Mouse (Mus musculus): ENCODE data around the gene Noxa1. TPM values are rescaled to one million over a fixed set of nuclear protein-coding genes. Genes with fewer than 3 reads are reported as not detected.

Noxa1 gene
- polyA plus RNA-seq, 1 experiment from 2014 or later, result 4.4 TPM

DNA sequence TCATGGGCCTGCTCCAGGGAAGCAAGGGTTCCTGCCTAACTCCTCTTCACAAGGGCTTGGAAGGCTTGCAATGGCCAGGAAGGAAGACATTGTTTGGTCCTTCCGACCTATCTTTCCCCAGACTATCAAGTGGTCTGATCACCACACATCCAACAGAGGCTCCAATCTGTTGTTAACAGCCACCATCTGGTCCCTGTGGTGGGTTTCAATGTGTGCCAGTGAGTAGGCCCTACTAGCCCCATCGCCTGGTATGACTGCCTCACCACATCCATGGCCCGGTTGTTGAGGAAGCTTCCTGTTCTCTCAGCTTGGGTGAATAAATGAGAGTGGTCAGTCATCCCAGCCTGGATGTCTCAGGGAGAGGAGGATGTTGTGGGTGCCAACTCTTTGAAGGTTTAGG, 6.3 kb downstream of the Noxa1 start:
- no peaks in the 10 kb centered on the region for H3K27me3 ChIP-seq (ENCODE audit: control insufficient read depth, insufficient read depth, low read length)
- ATAC-seq (ENCODE audit: low FRiP score, low TSS enrichment), result no peak
- no peak for DNase-seq (ENCODE audit: low spot score)
- no peaks in the 10 kb centered on the region for H3K4me1 ChIP-seq (replicated peaks; ENCODE audit: control insufficient read depth, insufficient read depth)
- H3K4me3 ChIP-seq (ENCODE audit: low read depth, low read length), result no peak overlapping the region
- H3K9me3 ChIP-seq (ENCODE audit: control insufficient read depth, low read length), result no peaks in the 10 kb centered on the region
- TF ChIP-seq EP300 (optimal IDR thresholded peaks at IDR 0.05), result no peak
- WGBS, result 81% methylated on average over 3 of the region's 3 CpGs
- H3K4me2 ChIP-seq (replicated peaks; ENCODE audit: low read depth), result no peak overlapping the region
- no peak overlapping the region for H3K9ac ChIP-seq (ENCODE audit: low read length)
- no peak overlapping the region for H3K27ac ChIP-seq (replicated peaks)
- no peaks in the 10 kb centered on the region for H3K36me3 ChIP-seq (ENCODE audit: control insufficient read depth, insufficient read depth, low read length)

DNA sequence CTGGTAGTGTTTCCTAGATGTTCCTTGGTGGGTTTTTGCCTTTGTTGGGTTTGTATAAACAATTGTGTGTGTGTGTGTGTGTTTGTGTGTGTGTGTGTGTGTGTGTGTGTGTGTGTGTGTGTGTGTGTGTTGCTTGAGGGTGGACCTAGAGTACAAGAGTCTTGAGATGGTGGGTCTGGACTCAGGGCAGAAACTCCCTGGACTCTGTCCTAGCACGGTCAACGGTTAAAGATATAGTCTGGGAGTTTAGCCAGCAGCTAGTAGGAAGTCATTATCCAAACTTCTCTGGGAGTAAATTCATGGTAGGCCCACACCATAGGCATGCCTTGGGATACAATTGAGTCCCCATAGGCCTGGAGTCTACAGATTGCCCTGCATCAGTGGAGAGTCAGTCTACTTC, 7.1 kb downstream of the Noxa1 start:
- no peaks in the 10 kb centered on the region for H3K9me3 ChIP-seq (ENCODE audit: control insufficient read depth, low read length)
- DNase-seq (ENCODE audit: low spot score) (no peak), ATAC-seq (ENCODE audit: low FRiP score, low TSS enrichment) (no peak)
- no peak overlapping the region for H3K9ac ChIP-seq (ENCODE audit: low read length)
- H3K4me1 ChIP-seq (replicated peaks; ENCODE audit: control insufficient read depth, insufficient read depth), result no peaks in the 10 kb centered on the region
- TF ChIP-seq CTCF (IDR thresholded peaks at IDR 0.05; ENCODE audit: low read depth) (no peak), EP300 (optimal IDR thresholded peaks at IDR 0.05) (no peak)
- H3K27ac ChIP-seq (replicated peaks), result no peak overlapping the region
- no peaks in the 10 kb centered on the region for H3K36me3 ChIP-seq (ENCODE audit: control insufficient read depth, insufficient read depth, low read length)
- H3K4me3 ChIP-seq (ENCODE audit: low read depth, low read length), result no peak overlapping the region
- WGBS, result 64% methylated on average over 2 of the region's 2 CpGs
- no peaks in the 10 kb centered on the region for H3K27me3 ChIP-seq (ENCODE audit: control insufficient read depth, insufficient read depth, low read length)
- no peak overlapping the region for H3K4me2 ChIP-seq (replicated peaks; ENCODE audit: low read depth)

DNA sequence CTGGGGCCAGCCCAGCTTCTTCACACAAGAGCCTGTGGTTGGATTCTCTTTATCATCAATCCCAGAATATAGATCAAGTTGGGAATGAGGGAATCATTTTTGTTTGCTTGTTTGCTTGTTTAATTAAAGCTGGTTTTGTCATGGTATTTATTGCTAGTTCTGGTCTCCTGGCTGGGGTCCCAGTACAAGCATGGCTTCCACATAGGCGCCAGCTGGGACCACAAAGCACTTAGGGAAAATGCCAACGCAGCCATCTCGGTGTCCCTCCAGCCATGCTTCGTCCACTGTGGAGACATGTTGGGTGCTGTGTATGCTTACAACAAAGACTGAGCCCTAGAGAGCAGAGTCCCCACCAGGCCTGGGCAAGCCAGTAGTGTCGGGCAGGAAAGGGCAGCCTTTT, 9.4 kb downstream of the Noxa1 start:
- Histone ChIP-seq H3K4me3 (ENCODE audit: low read depth, low read length) (no peak overlapping the region), H3K27me3 (ENCODE audit: control insufficient read depth, insufficient read depth, low read length) (no peaks in the 10 kb centered on the region), H3K4me1 (replicated peaks; ENCODE audit: control insufficient read depth, insufficient read depth) (no peaks in the 10 kb centered on the region), H3K36me3 (ENCODE audit: control insufficient read depth, insufficient read depth, low read length) (no peaks in the 10 kb centered on the region), H3K27ac (replicated peaks) (no peak overlapping the region), H3K4me2 (replicated peaks; ENCODE audit: low read depth) (no peak overlapping the region), H3K9me3 (ENCODE audit: control insufficient read depth, low read length) (no peaks in the 10 kb centered on the region), H3K9ac (ENCODE audit: low read length) (no peak overlapping the region)
- DNase-seq (ENCODE audit: low spot score), result no peak
- no peak for TF ChIP-seq CTCF (IDR thresholded peaks at IDR 0.05; ENCODE audit: low read depth)
- no peak for TF ChIP-seq EP300 (optimal IDR thresholded peaks at IDR 0.05)
- no peak for ATAC-seq (ENCODE audit: low FRiP score, low TSS enrichment)
- WGBS, result 85% methylated on average over 5 of the region's 5 CpGs

DNA sequence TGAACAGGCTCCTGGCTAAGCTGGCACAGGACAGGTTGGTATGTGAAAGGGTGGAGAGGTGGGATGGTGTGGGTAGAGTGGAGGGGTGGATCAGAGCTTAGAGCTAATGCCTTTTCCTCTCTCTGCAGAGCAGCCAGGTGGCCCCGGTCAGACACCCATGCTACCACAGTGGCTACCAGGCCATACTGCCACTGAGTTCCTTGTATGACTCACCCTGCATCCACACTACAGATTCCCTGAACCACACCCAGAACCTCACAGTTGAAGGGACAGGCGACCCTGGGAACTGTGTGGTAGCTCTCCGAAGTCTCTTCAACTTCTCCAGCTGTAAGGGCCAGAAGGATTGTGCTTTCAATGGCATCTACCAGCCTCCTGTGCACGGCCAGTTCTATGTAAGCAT, 11.3 kb downstream of the Noxa1 start:
- H3K4me1 ChIP-seq (replicated peaks; ENCODE audit: control insufficient read depth, insufficient read depth), result no peaks in the 10 kb centered on the region
- H3K27me3 ChIP-seq (ENCODE audit: control insufficient read depth, insufficient read depth, low read length), result no peaks in the 10 kb centered on the region
- no peak overlapping the region for H3K27ac ChIP-seq (replicated peaks)
- H3K4me3 ChIP-seq (ENCODE audit: low read depth, low read length), result no peak overlapping the region
- peak; percentile 83 for ATAC-seq (ENCODE audit: low FRiP score, low TSS enrichment)
- H3K4me2 ChIP-seq (replicated peaks; ENCODE audit: low read depth), result no peak overlapping the region
- WGBS, result 59% methylated on average over 3 of the region's 4 CpGs
- H3K9ac ChIP-seq (ENCODE audit: low read length), result no peak overlapping the region
- H3K9me3 ChIP-seq (ENCODE audit: control insufficient read depth, low read length), result no peaks in the 10 kb centered on the region
- TF ChIP-seq CTCF (IDR thresholded peaks at IDR 0.05; ENCODE audit: low read depth), result no peak
- TF ChIP-seq EP300 (optimal IDR thresholded peaks at IDR 0.05), result no peak
- DNase-seq (ENCODE audit: low spot score), result peak; percentile 55
- no peaks in the 10 kb centered on the region for H3K36me3 ChIP-seq (ENCODE audit: control insufficient read depth, insufficient read depth, low read length)

DNA sequence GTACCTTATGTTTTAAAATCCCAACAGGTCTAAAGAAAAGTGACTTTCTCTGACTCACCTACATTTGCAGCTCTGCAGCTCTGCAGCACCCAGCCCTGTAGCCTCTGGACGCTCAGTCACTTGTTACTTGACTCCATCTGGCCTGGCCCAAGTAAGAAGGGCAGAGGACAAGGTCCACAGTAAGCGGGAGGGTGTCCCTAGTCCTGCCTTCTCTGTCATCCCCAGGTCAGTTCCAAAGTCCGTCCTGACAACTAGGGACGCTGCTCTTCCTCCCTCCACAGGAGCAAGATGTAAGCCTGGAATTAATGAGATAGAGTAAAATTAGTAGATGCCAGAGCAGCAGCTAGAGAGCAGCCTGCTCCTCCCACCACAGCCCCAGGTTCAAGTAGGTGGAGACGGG, 14.9 kb downstream of the Noxa1 start, which contains the start of gene Entpd8:
Entpd8 (plus strand) TSS at position 229 of the 400 bp plus-strand sequence.
- TF ChIP-seq EP300 (optimal IDR thresholded peaks at IDR 0.05), result no peak
- no peak for TF ChIP-seq CTCF (IDR thresholded peaks at IDR 0.05; ENCODE audit: low read depth)
- DNase-seq (ENCODE audit: low spot score) (peak; percentile 46), ATAC-seq (ENCODE audit: low FRiP score, low TSS enrichment) (peak; percentile 84)
- no peak within 1 kb of the TSS for H3K4me2 ChIP-seq (replicated peaks; ENCODE audit: low read depth)
- H3K9me3 ChIP-seq (ENCODE audit: control insufficient read depth, low read length), result no peaks in the 10 kb centered on the region
- H3K27ac ChIP-seq (replicated peaks), result peak within 1 kb of the TSS; percentile 4; the same call in 1 of the 2 replicates
- no peaks in the 10 kb centered on the region for H3K4me1 ChIP-seq (replicated peaks; ENCODE audit: control insufficient read depth, insufficient read depth)
- no peaks in the 10 kb centered on the region for H3K36me3 ChIP-seq (ENCODE audit: control insufficient read depth, insufficient read depth, low read length)
- no peak within 1 kb of the TSS for H3K9ac ChIP-seq (ENCODE audit: low read length)
- WGBS, result 42% methylated on average over 5 of the region's 5 CpGs
- H3K4me3 ChIP-seq (ENCODE audit: low read depth, low read length), result no peak within 1 kb of the TSS
- H3K27me3 ChIP-seq (ENCODE audit: control insufficient read depth, insufficient read depth, low read length), result no peaks in the 10 kb centered on the region

DNA sequence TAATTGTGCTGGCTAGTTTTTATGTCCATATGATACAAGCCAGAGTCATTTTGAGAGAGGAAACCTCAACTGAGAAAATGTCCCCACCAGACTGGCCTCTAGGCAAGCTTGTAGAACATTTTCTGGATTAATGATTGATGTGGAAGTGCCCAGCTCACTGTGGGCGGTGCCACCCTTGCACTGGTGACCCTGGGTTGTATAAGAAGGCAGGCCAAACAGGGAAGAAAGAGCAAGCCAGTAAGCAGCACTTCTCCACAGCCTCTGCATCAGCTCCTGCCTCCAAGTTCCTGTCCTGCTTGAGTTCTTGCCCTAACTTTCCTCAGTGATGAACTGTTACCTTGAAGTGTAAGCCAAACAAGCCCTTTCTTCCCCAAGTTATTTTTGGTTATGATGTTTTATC, 16.0 kb downstream of the Noxa1 start:
- ATAC-seq (ENCODE audit: low FRiP score, low TSS enrichment) (peak; percentile 36), DNase-seq (ENCODE audit: low spot score) (peak; percentile 64)
- Histone ChIP-seq H3K4me3 (ENCODE audit: low read depth, low read length) (no peak overlapping the region), H3K27me3 (ENCODE audit: control insufficient read depth, insufficient read depth, low read length) (no peaks in the 10 kb centered on the region), H3K9me3 (ENCODE audit: control insufficient read depth, low read length) (no peaks in the 10 kb centered on the region), H3K4me2 (replicated peaks; ENCODE audit: low read depth) (no peak overlapping the region), H3K9ac (ENCODE audit: low read length) (no peak overlapping the region), H3K36me3 (ENCODE audit: control insufficient read depth, insufficient read depth, low read length) (no peaks in the 10 kb centered on the region), H3K27ac (replicated peaks) (no peak overlapping the region), H3K4me1 (replicated peaks; ENCODE audit: control insufficient read depth, insufficient read depth) (no peaks in the 10 kb centered on the region)
- WGBS, result 47% methylated on average over 1 of the region's 1 CpGs
- no peak for TF ChIP-seq EP300 (optimal IDR thresholded peaks at IDR 0.05)
- no peak for TF ChIP-seq CTCF (IDR thresholded peaks at IDR 0.05; ENCODE audit: low read depth)

All from stomach, postnatal 0 days (tissue).